Mouse (Mus musculus): ENCODE measurements around the gene Vmn1r27. TPM values are rescaled to one million over a fixed set of nuclear protein-coding genes. Genes with fewer than 3 reads are reported as not detected.

The Vmn1r27 gene
- total RNA-seq (2021) = not detected
- long read RNA-seq, experiment 1 = 0 reads
- long read RNA-seq, experiment 2 = 0 reads

DNA sequence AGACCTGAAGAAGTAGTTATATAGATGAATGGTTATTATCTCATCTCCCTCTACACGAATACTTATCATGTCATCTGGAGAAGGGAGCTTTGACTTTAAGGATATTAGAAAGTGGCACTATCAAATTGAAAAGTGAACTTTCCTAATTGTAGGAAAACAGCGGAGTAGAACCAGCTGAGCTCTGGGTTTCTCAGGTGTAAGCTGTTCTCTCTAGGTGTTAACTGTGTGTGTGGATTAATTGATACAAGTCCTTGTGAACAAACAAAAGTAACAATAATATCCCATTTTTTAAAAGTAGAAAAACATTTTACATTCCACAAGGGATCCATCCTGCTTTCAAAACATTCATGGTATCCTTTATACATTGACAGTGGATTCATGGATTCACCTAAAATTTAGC is at the start of gene Vmn1r27:
Gene Vmn1r27 (minus strand): TSS at position 101 of the 400 bp plus-strand sequence.
- intact Hi-C loops (cut with DNase I; ENCODE audit: low total_unique reads) = no loop called here
- no peak for DNase-seq

DNA sequence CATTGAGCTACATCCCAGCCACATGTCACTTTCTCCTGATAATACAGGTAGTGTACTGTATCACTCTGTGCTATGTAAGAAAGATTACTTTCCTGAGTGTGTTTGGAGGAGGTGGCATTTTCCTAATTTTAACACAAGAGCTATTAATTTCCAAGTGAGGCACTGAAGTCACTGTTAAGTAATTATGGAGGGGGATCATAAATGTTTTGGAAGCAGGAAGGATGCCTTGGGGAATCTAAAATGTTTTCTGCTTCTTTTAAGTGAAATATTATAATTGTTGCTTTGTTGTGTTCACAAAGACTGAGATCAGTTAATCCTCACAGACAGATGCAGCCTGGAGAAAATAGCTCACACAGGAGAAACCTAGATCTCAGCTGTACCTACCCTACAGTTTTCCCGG is 43.1 kb upstream of the Vmn1r27 start, which contains the start of gene Vmn1r28:
Gene Vmn1r28 (plus strand): TSS at position 301 of the 400 bp plus-strand sequence.
- no peak for DNase-seq
- intact Hi-C loops (cut with DNase I; ENCODE audit: low total_unique reads) = no loop called here

DNA sequence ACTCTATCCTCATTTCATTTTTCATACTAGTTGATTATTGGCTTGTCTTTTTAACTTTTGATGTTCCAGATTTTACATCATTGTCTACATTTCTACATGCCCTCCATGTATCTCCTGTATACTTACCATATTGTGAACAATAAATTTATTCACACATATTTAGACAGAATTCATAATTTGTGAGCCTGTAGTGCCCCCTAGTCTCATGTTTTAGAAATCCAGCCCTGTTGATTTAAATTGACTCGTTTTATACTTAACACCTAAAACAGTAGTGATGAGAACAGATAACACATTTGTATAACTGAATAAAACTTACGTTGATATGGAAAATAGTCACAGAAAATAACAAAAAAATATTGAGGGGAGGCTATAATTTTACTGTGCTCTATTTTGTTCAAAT is 2.5 kb downstream of the Vmn1r27 start:
- DNase-seq = no peak
- intact Hi-C loops (cut with DNase I; ENCODE audit: low total_unique reads) = no loop called here

Other genes with a start within 250 kb of the Vmn1r27 start
- gene Vmn1r25, start 238.0 kb downstream of the Vmn1r27 start, total RNA-seq (2021) = not detected
- not detected for gene Vmn1r26, start 203.7 kb downstream of the Vmn1r27 start, total RNA-seq (2021)
- gene Vmn1r28, start 43.2 kb upstream of the Vmn1r27 start, total RNA-seq (2021) = not detected
- not detected for gene Vmn1r29, start 82.7 kb upstream of the Vmn1r27 start, total RNA-seq (2021)
- not detected for gene Vmn1r30, start 224.6 kb upstream of the Vmn1r27 start, total RNA-seq (2021)

Measured in gastrocnemius, postnatal 14 days (tissue).